Mouse (Mus musculus) lung, postnatal 0 days (tissue): ENCODE results near the gene Kbtbd12. TPM values are rescaled to one million over a fixed set of nuclear protein-coding genes. Genes with fewer than 3 reads are reported as not detected.

Source experiments
- ATAC-seq: fragments of 200-750 bp; cut with Nextera tagmentation; 2 replicates; pipeline ENCODE4 v1.8.0; 2017; ENCODE audit warnings: moderate library complexity
- DNase-seq: peaks from one replicate; pipeline ENCODE4 v3.0.0-alpha.2; 2016; ENCODE audit warnings: low spot score
- H3K27ac ChIP-seq: fragments of 300-500 bp; sonication (generic); 2 replicates; pipeline ENCODE4 v1.5.1; 2014; ENCODE audit warnings: antibody characterized with exemption, mild to moderate bottlenecking, low read length, mixed read lengths
- H3K27me3 ChIP-seq: fragments of 300-500 bp; sonication (generic); replicated peaks from 2 replicates; pipeline ENCODE4 v1.6.1; 2014; ENCODE audit warnings: low read length, mixed read lengths; ENCODE audit not compliant: insufficient read depth
- H3K36me3 ChIP-seq: fragments of 300-500 bp; sonication (generic); 2 replicates; pipeline ENCODE4 v1.6.1; 2014; ENCODE audit warnings: low read length, mixed read lengths; ENCODE audit not compliant: insufficient read depth
- H3K4me1 ChIP-seq: fragments of 300-500 bp; sonication (generic); 2 replicates; pipeline ENCODE4 v1.6.1; 2014; ENCODE audit warnings: antibody characterized with exemption, low read depth, low read length, mixed read lengths; ENCODE audit not compliant: insufficient read depth
- H3K4me2 ChIP-seq: fragments of 300-500 bp; sonication (generic); replicated peaks from 2 replicates; pipeline ENCODE4 v1.6.1; 2014; ENCODE audit warnings: low read depth, mild to moderate bottlenecking, low read length, moderate library complexity, mixed read lengths
- H3K4me3 ChIP-seq: fragments of 300-500 bp; sonication (generic); 2 replicates; pipeline ENCODE4 v1.5.1; 2014; ENCODE audit warnings: low read depth, low read length
- H3K9ac ChIP-seq: fragments of 300-500 bp; sonication (generic); replicated peaks from 2 replicates; pipeline ENCODE4 v1.6.1; 2014; ENCODE audit warnings: low read depth, mild to moderate bottlenecking
- H3K9me3 ChIP-seq: fragments of 300-500 bp; sonication (generic); 2 replicates; pipeline ENCODE4 v1.6.1; 2016; ENCODE audit warnings: low read length, mixed read lengths
- CTCF ChIP-seq: IDR thresholded peaks from 2 replicates; pipeline ENCODE4 v1.5.1; 2016; ENCODE audit warnings: antibody characterized with exemption, mild to moderate bottlenecking
- EP300 ChIP-seq: IDR thresholded peaks from 2 replicates; pipeline ENCODE4 v1.6.1; 2016; ENCODE audit warnings: antibody characterized with exemption, mild to moderate bottlenecking, control low read depth
- WGBS: fragments of 180-500 bp; shearing (Covaris S2); extraction: QIAGEN DNeasy Blood & Tissue Kit; methylation state at CpG from one replicate; pipeline ENCODE4 v1.1.7; 2014; 5-methylcytosine and 5-hydroxymethylcytosine counted together
- polyA plus RNA-seq: library from polyadenylated mRNA; unstranded; fragments of >200 nt; fragmentation: Nextera tagmentation; extraction: Ambion mirVana; gene quantifications from 2 replicates; pipeline ENCODE4 v1.2.1, GENCODE M21; 2015

The Kbtbd12 gene
- polyA plus RNA-seq, 1 experiment from 2014 or later = 0.97 TPM

DNA sequence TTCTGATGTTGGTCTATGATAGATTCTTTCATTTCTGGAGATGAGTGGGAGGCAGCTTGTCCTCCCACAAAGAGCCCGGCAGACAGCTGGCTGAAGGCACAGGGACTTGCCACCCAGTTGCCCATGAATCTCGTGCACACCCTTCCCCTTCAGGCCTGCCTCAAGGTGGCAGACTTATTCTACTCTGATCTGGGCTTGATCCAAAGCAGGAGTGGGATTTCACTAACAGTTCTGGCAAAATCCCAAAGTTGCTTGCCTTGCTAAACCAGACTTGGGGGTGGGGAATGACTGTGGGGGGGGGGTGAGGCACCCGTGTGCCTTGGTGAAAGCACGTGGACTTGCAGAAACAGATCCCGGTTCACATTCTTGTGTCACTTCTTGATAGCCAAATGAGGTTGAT, 48.2 kb downstream of the Kbtbd12 start:
- TF ChIP-seq EP300 (no peak), CTCF (peak; percentile 74)
- DNase-seq (peak; percentile 80), ATAC-seq (peak; percentile 38; the same call in 1 of the 2 replicates)
- 5% methylated on average over 5 of the region's 5 CpGs for WGBS
- Histone ChIP-seq H3K4me3 (no peak overlapping the region), H3K4me2 (no peak overlapping the region), H3K9me3 (no peaks in the 10 kb centered on the region), H3K9ac (no peak overlapping the region), H3K36me3 (no peaks in the 10 kb centered on the region), H3K27me3 (no peaks in the 10 kb centered on the region), H3K27ac (no peak overlapping the region), H3K4me1 (no peaks in the 10 kb centered on the region)

DNA sequence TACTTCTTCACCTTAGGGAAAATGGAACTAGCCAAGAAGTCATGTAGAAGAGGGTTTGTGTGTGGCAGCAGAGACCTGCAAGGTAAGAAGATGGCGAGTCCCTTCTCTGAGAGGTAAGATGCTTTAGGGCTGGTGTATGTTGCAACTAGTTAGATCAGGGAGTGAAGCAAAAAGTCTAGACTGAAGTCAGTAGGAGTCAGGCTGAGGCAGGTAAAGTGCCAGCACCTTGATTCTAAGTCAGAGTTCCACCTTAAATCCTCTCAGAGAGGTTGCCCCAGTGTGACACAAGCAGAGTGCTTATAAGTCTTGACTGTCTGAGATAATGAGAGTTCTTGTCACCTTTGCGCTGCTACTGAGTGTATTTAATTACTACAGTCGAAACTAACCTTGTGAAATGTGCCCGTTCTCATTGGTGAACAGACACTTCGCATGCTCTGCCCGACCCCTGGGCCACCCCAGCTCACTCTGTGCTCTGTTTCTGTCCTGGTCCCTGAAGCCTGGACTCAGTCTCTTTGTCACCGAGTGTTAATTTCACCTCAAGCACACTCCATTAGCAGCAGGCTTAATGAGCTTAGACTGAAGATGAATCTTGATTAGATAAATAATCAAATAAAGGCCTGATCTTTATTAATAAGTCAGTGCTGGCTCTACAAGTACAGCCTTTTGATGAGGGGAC, 49.0 kb downstream of the Kbtbd12 start:
- Histone ChIP-seq H3K4me1 (no peaks in the 10 kb centered on the region), H3K9me3 (no peaks in the 10 kb centered on the region), H3K27me3 (no peaks in the 10 kb centered on the region), H3K4me2 (no peak overlapping the region), H3K27ac (no peak overlapping the region), H3K36me3 (no peaks in the 10 kb centered on the region), H3K4me3 (no peak overlapping the region), H3K9ac (no peak overlapping the region)
- 75% methylated on average over 7 of the region's 7 CpGs for WGBS
- DNase-seq (no peak), ATAC-seq (no peak)
- TF ChIP-seq EP300 (no peak), CTCF (no peak)

- H3K4me1 ChIP-seq = no peaks in the 10 kb centered on the region
- no peaks in the 10 kb centered on the region for H3K9me3 ChIP-seq
- no peak overlapping the region for H3K4me2 ChIP-seq
- WGBS = 57% methylated on average over 3 of the region's 3 CpGs
- no peaks in the 10 kb centered on the region for H3K27me3 ChIP-seq
- H3K4me3 ChIP-seq = no peak overlapping the region
- H3K36me3 ChIP-seq = no peaks in the 10 kb centered on the region
- DNase-seq (no peak), ATAC-seq (no peak)
- no peak overlapping the region for H3K9ac ChIP-seq
- no peak overlapping the region for H3K27ac ChIP-seq
- TF ChIP-seq EP300 (no peak), CTCF (no peak)
Observed at GRCm38 (mm10) chr6:88587091-88587490, 50.7 kb downstream of the Kbtbd12 start.

DNA sequence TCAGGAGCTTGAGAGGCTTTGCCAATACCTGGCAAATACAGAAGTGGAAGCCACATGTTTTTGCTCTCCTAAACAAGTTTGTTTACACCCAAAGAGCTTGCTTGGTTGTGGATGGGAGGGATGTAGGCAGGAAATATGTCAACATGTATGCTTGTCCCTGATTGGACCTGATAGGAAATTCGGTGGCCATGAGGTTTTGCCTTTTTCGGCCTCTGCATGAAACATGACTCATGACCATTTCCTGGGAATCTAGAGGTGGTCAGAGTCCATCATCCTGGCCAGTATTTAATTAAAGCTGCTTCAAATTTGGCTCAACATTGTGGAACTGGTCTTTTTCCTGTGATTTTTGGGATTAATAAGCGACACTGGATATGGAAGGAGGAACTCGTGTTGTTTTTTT, 53.8 kb downstream of the Kbtbd12 start:
- Histone ChIP-seq H3K4me2 (no peak overlapping the region), H3K9ac (no peak overlapping the region), H3K36me3 (no peaks in the 10 kb centered on the region), H3K4me3 (no peak overlapping the region), H3K27me3 (no peaks in the 10 kb centered on the region), H3K4me1 (no peaks in the 10 kb centered on the region), H3K9me3 (no peaks in the 10 kb centered on the region), H3K27ac (no peak overlapping the region)
- 72% methylated on average over 4 of the region's 4 CpGs for WGBS
- TF ChIP-seq CTCF = no peak
- no peak for TF ChIP-seq EP300
- ATAC-seq = no peak
- no peak for DNase-seq

GRCm38 (mm10) chr6:88576495-88576894, 61.3 kb downstream of the Kbtbd12 start:
- Histone ChIP-seq H3K36me3 (no peaks in the 10 kb centered on the region), H3K4me1 (no peaks in the 10 kb centered on the region), H3K27me3 (no peaks in the 10 kb centered on the region), H3K27ac (no peak overlapping the region), H3K9ac (no peak overlapping the region), H3K9me3 (no peaks in the 10 kb centered on the region), H3K4me3 (no peak overlapping the region), H3K4me2 (no peak overlapping the region)
- TF ChIP-seq CTCF = no peak
- TF ChIP-seq EP300 = no peak
- ATAC-seq (no peak), DNase-seq (no peak)
- WGBS = 70% methylated on average over 11 of the region's 11 CpGs

- 31% methylated on average over 7 of the region's 7 CpGs for WGBS
- Histone ChIP-seq H3K9me3 (no peaks in the 10 kb centered on the region), H3K4me2 (no peak overlapping the region), H3K9ac (no peak overlapping the region), H3K27me3 (no peaks in the 10 kb centered on the region), H3K4me3 (no peak overlapping the region), H3K36me3 (no peaks in the 10 kb centered on the region), H3K27ac (no peak overlapping the region), H3K4me1 (no peaks in the 10 kb centered on the region)
- no peak for TF ChIP-seq EP300
- no peak for TF ChIP-seq CTCF
- no peak for DNase-seq
- no peak for ATAC-seq
Observed at GRCm38 (mm10) chr6:88566676-88567075, 71.1 kb downstream of the Kbtbd12 start.

DNA sequence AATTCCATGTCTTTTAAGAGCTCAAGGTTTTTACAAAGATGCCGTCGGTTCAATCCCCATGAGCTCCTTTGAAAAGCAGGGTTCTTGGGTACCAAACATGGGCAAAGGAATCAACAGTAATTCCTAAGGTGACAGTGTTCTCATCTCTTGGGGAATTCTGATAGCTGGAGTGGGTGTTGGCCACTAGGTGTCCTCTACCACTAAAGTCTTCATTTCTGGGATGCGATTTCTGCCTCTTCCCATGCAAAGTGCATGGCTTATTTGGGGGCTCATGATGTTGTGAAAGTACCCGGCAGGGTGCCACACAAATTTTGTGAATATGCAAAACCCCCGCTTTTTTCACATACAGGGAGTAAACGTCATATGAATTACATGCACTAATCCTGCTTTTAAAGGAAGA, 72.7 kb downstream of the Kbtbd12 start:
- TF ChIP-seq CTCF = peak; percentile 63
- no peak for TF ChIP-seq EP300
- Histone ChIP-seq H3K27ac (no peak overlapping the region), H3K9me3 (no peaks in the 10 kb centered on the region), H3K27me3 (no peaks in the 10 kb centered on the region), H3K4me1 (no peaks in the 10 kb centered on the region), H3K4me2 (no peak overlapping the region), H3K4me3 (no peak overlapping the region), H3K9ac (no peak overlapping the region), H3K36me3 (no peaks in the 10 kb centered on the region)
- WGBS = 33% methylated on average over 6 of the region's 6 CpGs
- ATAC-seq (no peak), DNase-seq (peak; percentile 16)
